Mouse (Mus musculus): ENCODE measurements around the gene Map3k5.
"Not testable (repeated sequence)": the region's sequence is repeated elsewhere in the genome, so short reads cannot be mapped to it uniquely, and the experiment has no call there.

The Map3k5 gene

DNA sequence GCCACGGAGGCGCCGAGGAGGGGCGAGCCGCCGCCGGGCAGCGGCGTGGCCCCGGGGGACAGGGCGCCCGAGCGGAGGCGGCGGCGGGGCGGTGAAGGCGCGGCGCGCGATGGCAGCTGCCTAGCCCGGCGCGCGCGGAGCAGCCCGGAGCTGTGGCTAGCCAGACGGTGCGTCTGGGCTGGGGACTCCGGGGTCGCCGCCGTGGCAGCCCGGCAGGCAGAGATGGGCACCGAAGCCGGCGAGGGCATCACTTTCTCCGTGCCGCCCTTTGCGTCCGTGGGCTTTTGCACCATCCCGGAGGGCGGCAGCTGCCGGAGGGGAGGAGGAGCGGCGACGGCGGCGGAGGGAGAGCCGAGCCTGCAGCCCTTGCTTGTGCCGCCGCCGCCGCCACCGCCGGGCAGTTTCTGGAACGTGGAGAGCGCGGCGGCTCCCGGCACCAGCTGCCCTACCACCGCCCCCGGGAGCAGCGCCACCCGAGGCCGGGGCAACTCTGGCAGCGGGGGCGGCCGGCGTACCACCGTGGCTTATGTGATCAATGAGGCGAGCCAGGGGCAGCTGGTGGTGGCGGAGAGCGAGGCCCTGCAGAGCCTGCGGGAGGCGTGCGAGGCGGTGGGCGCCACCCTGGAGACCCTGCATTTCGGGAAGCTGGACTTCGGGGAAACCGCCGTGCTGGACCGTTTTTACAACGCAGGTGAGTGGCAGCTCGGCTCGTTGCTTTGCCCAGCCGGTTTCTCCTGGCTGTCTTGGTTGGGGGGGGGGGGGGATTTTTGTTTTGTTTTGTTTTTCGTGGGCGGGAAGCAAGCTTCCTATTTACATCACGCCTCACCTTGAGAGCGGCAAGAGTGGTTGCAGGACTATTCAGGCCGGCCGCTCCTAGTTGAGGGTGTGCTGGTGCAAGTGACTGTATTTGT lies at the start of gene Map3k5:
TSS of gene Map3k5 (plus strand) at position 89 of the 911 bp plus-strand sequence.
- no peak for DNase-seq (ENCODE audit: extremely low read depth, low read depth, low spot score)

DNA sequence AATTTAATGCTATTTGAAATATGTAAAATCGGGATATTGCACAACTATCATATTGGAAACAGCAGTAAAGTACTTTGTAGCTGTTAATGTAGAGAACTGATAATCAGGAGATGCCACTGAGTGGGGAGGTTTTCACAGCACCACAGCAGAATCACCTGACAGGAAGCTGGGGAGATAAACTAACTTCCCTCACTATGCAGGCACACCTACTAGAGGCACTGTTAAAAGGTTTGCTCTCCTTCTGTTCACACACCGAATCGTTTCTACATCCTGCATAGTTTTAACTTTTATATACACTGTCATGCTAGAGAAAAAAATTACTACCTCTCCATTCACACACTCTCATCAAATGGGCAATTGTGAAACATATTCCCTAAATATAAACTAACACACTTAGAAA lies 48.0 kb upstream of the Map3k5 start:
- no peak for DNase-seq (ENCODE audit: extremely low read depth, low read depth, low spot score)

DNA sequence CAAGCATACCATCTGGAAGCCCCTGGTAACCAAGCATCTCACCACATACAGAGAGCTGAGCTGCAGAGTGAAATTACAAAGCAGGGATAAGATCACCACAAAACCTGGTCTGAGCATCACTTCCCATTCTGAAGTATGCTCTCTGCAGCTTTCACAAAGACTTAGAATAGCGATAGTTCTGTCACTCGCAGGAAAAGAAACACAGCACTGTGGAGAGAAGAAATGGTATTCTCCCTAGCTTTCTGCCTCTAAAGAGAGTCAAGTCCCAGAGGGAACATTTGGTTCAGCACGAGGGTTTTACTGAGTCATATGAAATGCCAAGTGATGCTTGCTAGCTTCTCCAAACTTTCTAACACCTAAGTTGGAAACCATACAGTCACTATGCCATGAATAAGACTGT lies 44.4 kb upstream of the Map3k5 start:
- DNase-seq (ENCODE audit: extremely low read depth, low read depth, low spot score), result no peak

DNA sequence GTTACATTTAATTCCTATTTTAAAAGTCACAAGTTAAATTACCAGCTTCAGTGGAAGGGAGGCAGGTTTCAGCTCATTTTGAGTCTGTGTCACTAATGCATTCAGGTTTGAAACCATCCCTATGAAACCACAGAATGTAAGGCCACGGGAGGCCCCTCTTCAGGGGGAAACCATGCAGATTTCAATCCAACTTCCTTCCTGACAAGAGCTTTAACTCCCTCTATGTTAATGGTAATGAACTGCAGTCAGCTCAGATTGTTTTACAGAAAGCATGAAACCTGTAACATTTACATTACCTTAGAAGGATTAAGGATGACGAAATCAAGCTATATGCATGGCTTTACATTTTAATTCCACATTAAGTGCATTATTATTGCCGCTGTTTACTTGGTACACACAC lies 42.6 kb upstream of the Map3k5 start:
- no peak for DNase-seq (ENCODE audit: extremely low read depth, low read depth, low spot score)

DNA sequence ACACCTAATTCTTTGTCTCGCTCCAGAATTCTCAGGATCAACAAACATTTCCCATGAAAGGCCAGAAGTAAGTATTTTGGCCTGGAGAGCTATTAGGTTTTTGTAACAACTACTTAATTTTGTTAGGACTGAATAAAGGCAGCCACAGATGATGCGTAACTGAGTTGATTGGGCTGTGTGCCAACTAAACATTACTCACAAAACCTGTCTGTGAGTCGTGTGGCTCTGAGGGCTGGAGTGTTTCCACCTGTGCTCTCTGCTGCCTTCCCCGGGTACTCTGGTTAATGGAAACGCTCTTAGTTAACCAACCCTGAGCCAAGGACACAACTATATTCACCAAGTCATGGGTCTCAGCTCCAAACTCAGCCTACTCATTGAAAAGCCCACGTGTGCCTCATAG lies 41.1 kb upstream of the Map3k5 start:
- no peak for DNase-seq (ENCODE audit: extremely low read depth, low read depth, low spot score)

DNA sequence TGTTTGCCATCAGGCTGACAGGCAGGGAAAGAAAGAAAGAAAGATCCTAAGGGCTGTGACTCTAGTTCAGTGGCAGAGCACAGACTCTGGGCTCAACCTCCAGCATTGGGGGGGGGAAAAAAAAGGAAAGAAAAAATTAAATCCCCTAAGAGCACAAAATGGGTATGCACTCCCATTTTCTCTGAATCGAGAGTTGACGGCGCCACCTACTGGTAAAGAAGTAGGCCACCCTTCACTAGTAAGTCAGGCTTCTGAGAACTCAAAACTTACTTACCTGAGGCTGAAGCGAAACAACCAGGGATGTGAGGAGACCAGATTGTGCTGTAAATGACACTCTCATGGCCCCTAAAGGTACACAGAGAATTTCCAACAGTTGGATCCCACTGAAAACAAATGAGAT lies 40.3 kb upstream of the Map3k5 start:
- DNase-seq (ENCODE audit: extremely low read depth, low read depth, low spot score), result no peak

DNA sequence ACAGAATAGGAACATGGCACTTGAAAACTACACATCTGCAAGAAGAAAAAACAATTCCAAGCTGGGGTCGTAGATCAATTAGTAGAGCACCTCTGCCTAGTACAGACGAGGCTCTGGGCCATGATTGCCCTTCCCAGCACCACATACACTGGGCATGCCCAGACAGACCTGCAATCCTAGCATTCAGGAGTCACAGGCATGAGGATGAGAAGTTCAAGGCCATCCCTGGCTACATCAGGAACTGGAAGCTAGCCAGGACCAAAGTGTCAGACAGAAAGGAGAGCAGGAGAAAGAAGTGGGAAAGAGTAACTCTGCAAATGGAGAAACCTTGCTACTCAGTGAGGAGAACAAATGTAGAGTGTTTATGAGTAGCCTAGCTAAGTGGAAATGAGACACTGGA lies 34.1 kb upstream of the Map3k5 start:
- DNase-seq (ENCODE audit: extremely low read depth, low read depth, low spot score), result no peak

DNA sequence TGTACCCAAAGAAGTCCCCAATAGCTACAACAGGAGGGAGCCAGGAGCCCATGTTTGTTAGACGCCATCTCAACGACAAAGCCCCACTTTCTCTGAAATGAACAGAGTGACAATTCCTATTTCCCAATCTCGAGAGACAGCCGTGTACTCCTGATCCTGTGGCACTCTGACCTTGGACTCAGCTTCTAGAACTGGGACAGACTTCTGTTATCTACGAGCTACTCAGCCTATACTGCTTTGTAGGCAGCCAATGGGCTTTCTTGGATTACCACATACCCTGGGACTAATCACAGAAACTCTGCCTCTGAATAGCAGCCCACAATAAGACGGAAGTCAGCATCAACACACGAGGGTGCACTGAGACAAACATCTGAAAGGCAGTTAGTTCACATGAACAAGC lies 32.3 kb upstream of the Map3k5 start:
- no peak for DNase-seq (ENCODE audit: extremely low read depth, low read depth, low spot score)

DNA sequence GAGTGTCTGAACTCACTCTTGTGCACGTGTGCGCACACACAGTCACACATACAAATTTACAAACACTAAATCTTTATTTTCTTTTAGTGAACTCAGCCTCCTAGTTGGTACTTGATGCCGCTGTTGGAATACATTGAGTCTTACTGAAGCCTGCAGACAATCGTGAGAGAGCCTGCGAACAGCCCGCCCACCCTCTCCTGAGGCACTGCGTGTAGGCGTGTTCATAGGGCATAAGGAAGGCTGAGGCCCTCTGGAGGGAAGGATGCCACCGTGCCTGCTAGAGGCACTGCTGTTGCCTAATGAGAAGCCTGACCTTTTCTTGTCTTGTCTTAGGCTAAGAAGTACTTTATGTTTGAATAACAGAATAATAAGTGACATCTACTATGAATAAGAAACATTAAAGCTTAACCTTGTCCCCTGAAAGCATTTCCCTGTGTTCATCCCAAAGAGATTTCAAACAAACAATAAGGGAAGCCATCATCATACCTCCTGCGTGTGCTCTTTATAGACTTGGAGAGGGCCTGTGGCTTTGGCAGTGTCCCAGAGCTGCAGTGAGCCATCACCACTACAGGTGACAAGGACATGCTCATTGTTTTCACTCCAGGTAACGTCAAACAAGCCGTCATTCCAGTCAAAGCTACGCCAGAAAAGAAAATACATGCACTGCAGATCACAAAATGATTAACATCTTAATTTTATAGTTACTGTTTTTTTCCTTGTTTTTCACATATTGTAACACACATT lies 30.0 kb upstream of the Map3k5 start:
- DNase-seq (ENCODE audit: extremely low read depth, low read depth, low spot score), result peak; percentile 75

DNA sequence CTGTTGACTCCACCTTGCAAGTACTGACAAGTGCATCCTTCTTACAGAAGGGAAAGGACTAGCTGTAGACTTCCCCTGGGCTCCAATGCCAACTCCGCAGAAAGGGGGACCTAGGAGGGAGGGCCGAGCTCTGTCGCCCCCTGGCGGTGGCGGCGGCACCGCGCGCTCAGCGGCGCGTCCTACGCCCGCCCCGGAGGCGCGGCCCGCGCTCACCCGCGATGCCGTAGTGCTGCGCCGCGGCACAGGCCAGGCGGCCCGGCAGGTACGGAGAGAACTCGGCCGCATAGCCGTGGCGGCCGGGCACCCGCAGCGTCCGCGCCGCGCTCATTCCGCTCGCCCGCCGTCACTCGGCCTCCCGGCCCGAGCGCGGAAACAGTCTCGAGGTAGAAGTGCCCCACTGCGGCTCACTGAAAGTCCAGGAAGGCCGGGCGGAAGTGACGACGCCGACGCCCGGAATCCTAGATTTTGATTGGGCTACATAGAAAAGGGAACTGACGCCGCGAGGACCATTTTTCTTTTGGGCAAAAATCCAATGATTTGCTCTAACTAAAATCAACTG lies 26.9 kb upstream of the Map3k5 start, which contains the start of gene Pex7:
TSS of gene Pex7 (minus strand) at position 444 of the 559 bp plus-strand sequence.
- no peak for DNase-seq (ENCODE audit: extremely low read depth, low read depth, low spot score)

DNA sequence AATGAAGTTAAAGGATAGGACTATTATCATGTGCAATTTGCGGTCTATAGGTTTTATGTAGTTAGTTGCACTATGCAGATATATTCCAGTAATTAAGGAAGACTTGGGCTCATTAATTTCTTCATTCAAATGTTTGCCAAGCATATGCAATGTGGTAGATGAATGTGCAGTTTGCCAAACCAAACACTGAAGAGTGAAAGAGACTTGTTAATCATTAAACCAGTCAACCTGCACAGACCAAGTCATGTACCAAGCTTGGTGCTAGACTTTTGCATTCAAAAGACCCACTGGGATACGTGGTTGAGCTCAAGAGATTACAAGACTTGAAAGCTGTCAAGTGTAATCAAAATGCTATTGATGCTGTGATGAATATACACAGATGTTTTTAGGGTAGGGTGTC lies 26.2 kb upstream of the Map3k5 start:
- DNase-seq (ENCODE audit: extremely low read depth, low read depth, low spot score), result no peak

DNA sequence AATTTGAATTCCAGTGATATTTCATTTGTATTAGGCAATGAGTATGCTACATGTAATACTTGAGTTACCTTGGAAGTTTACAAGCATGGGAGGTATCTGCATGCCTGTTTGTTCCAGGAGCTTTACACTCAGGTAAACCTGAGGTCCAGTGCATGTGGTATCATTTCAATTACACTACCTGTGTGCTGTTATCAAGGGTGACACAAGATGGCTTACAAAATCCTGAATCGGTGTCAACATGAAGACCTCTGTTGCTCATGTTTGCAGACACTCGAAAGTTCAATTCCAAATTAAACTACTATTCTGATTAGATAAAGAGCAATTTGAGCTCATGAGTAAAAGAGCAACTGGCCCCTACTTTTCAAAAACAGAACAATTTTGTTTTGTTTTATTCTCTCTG lies 23.8 kb upstream of the Map3k5 start:
- DNase-seq (ENCODE audit: extremely low read depth, low read depth, low spot score), result no peak

DNA sequence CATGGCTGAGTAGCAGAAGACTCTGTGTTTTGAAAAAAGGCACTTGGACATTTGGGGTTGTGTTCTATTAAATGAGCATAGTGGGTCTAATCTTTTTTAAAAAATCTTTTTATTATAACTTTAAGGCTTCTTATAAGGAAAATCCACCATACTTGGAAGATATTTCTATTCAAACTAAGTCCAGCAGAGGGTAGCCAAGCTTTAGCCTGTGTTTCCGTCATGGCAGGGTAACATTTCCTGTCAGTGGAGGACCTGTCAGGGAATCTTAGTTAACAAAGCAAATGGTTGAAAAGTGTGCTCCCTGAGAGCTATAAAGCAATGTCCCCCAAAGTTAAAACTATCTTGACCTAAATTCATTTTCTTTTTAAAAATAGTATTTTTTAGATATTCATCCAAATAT lies 22.7 kb upstream of the Map3k5 start:
- DNase-seq (ENCODE audit: extremely low read depth, low read depth, low spot score), result no peak

DNA sequence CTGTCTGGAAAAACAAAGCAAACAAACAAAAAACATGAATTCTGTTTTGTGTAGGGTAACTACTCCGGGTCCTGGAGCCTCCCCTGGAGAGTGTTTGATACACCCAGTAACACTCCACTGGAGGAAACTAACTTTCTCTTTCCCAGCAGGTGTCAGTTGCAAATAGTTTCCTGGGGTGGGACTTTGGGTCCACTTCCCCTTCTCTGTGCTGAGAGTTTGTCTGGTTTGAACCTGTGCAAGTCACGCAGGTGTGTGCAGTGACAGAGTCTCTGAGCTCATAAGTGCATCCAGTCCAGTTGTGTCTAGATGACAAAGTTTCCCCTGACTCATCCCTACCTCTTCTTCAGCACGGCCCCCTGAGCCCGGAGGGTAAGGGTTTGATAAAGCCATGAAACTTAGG lies 20.5 kb upstream of the Map3k5 start:
- DNase-seq (ENCODE audit: extremely low read depth, low read depth, low spot score), result no peak

DNA sequence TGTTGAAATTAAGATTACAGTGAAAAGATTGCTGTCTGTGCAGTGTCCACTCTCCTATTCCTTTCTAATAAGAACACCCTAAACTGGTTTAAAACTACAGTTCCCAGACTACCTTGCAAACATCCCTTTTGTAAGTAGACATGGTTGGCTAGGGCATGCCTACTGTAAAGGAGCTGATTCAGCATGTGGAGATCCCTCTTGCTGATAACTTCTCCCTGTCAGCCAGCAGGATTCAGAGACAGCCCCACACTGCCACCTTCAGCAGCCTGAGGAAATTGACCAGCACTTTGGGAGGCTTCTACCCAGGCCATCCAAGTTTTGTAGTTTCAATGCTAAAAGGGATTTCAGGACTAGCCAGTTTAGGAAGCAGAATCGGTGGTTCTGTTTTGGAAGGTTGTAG lies 19.0 kb upstream of the Map3k5 start:
- DNase-seq (ENCODE audit: extremely low read depth, low read depth, low spot score), result no peak

DNA sequence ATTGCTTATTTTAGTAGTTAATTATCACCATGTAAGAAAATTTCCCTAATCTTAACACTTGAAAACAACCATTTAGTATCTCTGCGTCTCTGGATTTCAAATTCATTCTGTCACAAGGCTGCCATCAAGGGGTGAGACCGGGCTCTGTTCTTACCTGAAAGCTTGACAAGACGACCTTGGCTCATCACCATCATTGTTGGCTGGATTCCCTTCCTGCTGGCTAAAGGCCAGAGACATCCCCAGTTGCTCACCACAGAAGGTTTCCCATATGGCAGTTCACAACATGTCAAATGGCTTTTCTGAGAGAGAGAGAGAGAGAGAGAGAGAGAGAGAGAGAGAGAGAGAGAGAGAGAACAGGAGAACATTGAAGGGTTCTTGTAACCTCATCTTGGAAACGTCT lies 11.9 kb upstream of the Map3k5 start:
- no peak for DNase-seq (ENCODE audit: extremely low read depth, low read depth, low spot score)

DNA sequence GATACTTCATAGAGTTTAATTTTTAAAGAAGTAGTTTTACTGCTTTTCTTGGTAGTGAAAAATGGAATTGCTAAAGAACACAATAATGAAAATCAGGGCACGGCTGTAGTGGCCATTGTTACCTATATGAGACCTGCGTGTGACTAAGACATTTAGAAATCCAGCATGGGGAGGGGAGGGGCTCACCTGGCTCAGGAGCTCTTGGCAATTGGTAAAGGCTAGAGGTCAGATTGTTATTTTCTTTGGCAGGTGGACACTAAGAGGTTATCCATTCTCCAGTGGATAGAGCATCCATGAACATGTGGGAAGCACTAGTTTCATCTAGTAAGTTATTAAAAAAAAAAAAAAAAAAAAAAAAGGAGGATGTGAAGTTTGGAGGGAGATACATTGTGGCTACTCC lies 10.0 kb upstream of the Map3k5 start:
- DNase-seq (ENCODE audit: extremely low read depth, low read depth, low spot score), result no peak

DNA sequence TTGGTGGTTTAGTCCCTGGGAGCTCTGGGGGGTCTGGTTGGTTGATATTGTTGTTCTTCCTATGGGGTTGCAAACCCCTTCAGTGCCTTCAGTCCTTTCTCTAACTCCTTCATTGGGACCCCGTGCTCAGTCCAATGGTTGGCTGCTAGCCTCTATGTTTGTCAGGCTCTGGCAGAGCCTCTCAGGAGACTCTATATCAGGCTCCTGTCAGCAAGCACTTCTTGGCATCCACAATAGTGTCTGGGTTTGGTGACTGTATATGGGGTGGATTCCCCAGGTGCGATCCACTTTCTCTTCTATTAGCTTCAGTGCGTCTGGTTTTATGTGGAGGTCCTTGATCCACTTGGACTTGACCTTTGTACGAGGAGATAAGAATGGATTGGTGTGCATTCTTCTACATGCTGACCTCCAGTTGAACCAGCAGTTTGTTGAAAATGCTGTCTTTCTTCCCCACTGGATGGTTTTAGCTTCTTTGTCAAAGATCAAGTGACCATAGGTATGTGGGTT lies 7.8 kb upstream of the Map3k5 start:
- DNase-seq (ENCODE audit: extremely low read depth, low read depth, low spot score), result not testable (repeated sequence)

DNA sequence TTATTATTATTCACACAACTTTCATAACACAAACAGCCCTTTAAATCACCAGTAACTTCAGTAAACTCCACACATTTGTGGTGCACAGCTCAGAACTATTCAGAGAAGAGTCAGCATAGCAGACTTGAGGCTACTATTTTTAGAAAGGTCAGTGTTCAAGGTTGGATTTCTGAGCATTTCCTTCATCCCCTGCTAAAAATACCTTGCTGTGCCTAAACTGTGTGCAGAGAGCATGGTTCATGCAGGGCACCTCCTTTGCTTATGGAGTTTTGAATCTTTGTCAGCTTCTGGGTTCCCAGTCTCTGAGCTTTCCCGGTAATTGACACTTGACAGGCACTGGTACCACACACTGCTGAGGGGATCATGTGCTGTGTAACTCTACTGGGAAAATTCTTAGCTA lies 6.1 kb upstream of the Map3k5 start:
- DNase-seq (ENCODE audit: extremely low read depth, low read depth, low spot score), result no peak

DNA sequence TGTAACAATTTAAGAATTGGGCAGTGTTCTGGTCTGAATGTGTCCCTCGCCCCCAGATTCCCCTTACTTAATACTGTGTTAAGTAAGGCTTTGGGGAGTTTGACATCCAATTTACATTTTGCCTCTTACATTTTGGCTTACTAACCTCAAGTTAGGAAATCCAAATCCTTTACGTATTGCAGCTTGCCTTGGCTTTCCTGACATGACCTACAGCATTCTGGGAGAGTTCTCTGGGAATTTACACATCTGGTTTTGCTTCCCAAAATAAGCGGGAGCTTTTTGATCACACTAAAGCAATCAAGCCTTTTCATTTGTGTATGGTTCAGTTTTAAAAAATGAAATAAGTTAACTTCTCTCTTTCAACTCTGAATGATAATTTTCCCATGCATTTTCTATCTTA lies 1.3 kb upstream of the Map3k5 start:
- peak; percentile 64 for DNase-seq (ENCODE audit: extremely low read depth, low read depth, low spot score)

DNA sequence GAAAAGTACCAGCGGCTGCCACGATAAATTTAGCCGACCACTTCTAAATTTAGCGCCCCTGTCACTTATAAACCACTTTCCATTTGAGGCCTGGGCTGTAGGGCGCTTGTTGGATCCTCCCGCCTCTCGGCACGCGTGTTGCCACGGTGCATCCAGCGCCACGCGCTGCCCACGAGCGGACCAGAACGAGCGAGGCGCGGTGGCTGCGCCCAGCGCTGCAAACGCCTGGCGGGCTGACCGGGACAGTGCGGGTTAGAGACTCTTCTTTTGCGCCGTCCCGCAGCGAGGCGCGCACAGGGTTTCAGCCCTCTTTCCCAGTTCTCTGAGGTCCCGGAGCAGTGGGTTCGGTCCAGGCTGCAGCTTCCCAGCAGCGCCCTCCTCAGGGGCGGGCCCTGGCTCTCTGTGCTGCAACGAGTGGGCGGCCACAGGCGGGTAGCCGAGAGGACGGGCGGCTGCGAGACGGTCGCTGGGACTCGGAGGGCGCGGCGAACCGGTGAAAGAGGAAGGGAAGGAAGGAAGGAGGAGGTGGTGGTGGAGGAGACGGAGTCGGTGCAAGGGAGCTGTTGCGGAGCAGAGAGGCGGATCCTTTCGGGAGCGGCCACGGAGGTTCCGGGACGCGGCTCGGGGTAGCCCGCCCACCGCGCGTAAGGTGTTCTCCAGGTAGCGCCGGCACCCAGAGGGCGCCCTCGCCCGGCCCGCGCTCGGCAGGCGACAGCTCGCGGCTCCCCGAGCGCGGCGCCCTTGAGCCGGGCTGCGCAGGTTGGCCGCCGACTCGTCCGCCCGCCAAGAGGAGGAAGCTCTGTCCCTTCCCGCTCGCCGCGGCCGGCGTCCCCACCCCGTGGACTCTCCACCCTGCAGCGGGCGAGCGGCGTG lies 525 bp upstream of the Map3k5 start:
- DNase-seq (ENCODE audit: extremely low read depth, low read depth, low spot score), result no peak

Measured in fat pad, adult 2 months (tissue).